ENCODE assay signal across 8 mouse cellular contexts in genomic region chr8:69919876-69920662, GRCm38 (mm10). TPM values are rescaled to one million over a fixed set of nuclear protein-coding genes. Genes with fewer than 3 reads are reported as not detected.
DNase-seq lines count a peak whose midpoint lies in the region; ATAC-seq lines count a peak whose summit lies in the region.

No protein-coding gene starts in this region.

- peaks cover 21% of the 10 kb centered on the region for H3K36me3 ChIP-seq in intestine, embryonic 16.5 days (ENCODE audit: control insufficient read depth, insufficient read depth, low read length)
- peaks cover 2% of the 10 kb centered on the region; the same call in 1 of the 2 replicates for H3K36me3 ChIP-seq in neural tube, embryonic 11.5 days (ENCODE audit: control insufficient read depth, insufficient read depth, low read length)

- H3K9ac ChIP-seq in intestine, embryonic 16.5 days (ENCODE audit: low read depth, low read length) = no peak overlapping the region
- H3K9ac ChIP-seq in neural tube, embryonic 11.5 days (ENCODE audit: low read length) = 0 out of 2 replicates have a peak overlapping the region, but pooled peaks have one; percentile 24

- no peaks in the 10 kb centered on the region for H3K9me3 ChIP-seq in intestine, embryonic 16.5 days (ENCODE audit: control insufficient read depth, low read length)
- H3K9me3 ChIP-seq in neural tube, embryonic 11.5 days (ENCODE audit: control insufficient read depth, low read length) = no peaks in the 10 kb centered on the region

- 0 out of 2 replicates have a peak overlapping the region, but pooled peaks have one; percentile 24 for H3K4me3 ChIP-seq in brown adipose tissue, adult 24 weeks (ENCODE audit: insufficient read depth, low read depth, low read length)
- H3K4me3 ChIP-seq in intestine, embryonic 16.5 days (ENCODE audit: low read length) = no peak overlapping the region
- no peak overlapping the region for H3K4me3 ChIP-seq in neural tube, embryonic 11.5 days (ENCODE audit: low read depth, low read length)

- H3K4me2 ChIP-seq in intestine, embryonic 16.5 days (ENCODE audit: low read depth, low read length) = peak overlapping the region; percentile 19; the same call in 1 of the 2 replicates
- H3K4me2 ChIP-seq in neural tube, embryonic 11.5 days (ENCODE audit: low read depth) = no peak overlapping the region

- H3K27me3 ChIP-seq in intestine, embryonic 16.5 days (replicated peaks; ENCODE audit: control insufficient read depth, insufficient read depth, low read length) = no peaks in the 10 kb centered on the region
- H3K27me3 ChIP-seq in neural tube, embryonic 11.5 days (ENCODE audit: control insufficient read depth, insufficient read depth, low read length) = no peaks in the 10 kb centered on the region

- DNase-seq in layer of hippocampus, postnatal 10 days (ENCODE audit: low spot score in 2 of 2) = peak; percentile 41 to 44
- no peak for DNase-seq in layer of hippocampus, adult 8-10 months (ENCODE audit: low spot score in 2 of 2)
- peak; percentile 98 for DNase-seq in heart, adult 11 months
- DNase-seq in lung, adult 18-20 months = peak; percentile 76
- DNase-seq in neural tube, embryonic 11.5 days (ENCODE audit: low spot score) = peak; percentile 78
- no peak for DNase-seq in testis, postnatal 14 days (ENCODE audit: low spot score)

- H3K4me1 ChIP-seq in brown adipose tissue, adult 24 weeks (ENCODE audit: control insufficient read depth, insufficient read depth, insufficient read length, low read length) = peaks cover 8% of the 10 kb centered on the region
- peaks cover 16% of the 10 kb centered on the region for H3K4me1 ChIP-seq in intestine, embryonic 16.5 days (ENCODE audit: control insufficient read depth, insufficient read depth, low read length)
- H3K4me1 ChIP-seq in neural tube, embryonic 11.5 days (ENCODE audit: control insufficient read depth, insufficient read depth, low read length) = peaks cover 11% of the 10 kb centered on the region; the same call in 1 of the 2 replicates

- WGBS in intestine, embryonic 16.5 days = 36% methylated on average over 11 of the region's 11 CpGs
- WGBS in neural tube, embryonic 11.5 days = 49% methylated on average over 11 of the region's 11 CpGs

- peak; percentile 68 for ATAC-seq in intestine, embryonic 16.5 days
- peak; percentile 78 for ATAC-seq in neural tube, embryonic 11.5 days (ENCODE audit: insufficient read depth, low FRiP score, low TSS enrichment)

- H3K27ac ChIP-seq in brown adipose tissue, adult 24 weeks (replicated peaks; ENCODE audit: low read depth, low read length) = peak overlapping the region; percentile 67
- H3K27ac ChIP-seq in intestine, embryonic 16.5 days (ENCODE audit: low read length) = peak overlapping the region; percentile 62
- peak overlapping the region; percentile 21 for H3K27ac ChIP-seq in neural tube, embryonic 11.5 days (ENCODE audit: low read depth, low read length)

RNA-seq across cellular contexts. Expression of gene Yjefn3, which starts 17.6 kb away (rescaled TPM):
- total RNA-seq in layer of hippocampus, postnatal 10 days (2021) = 10 to 100 TPM; 11.8 to 14.1 TPM
- total RNA-seq in layer of hippocampus, adult 8-10 months (2022) = 10 to 100 TPM; 19.1 to 43.7 (median 32.3) TPM
- polyA plus RNA-seq in brown adipose tissue, adult 24 weeks (2012; ENCODE audit: insufficient read depth, insufficient read length, missing spikeins) = 8.4 and 10.4 TPM in 2 replicates
- polyA plus RNA-seq in intestine, embryonic 16.5 days (2015; fragmentation: Nextera tagmentation; extraction: Ambion mirVana) = 3.2 and 3.8 TPM in 2 replicates
- polyA plus RNA-seq in neural tube, embryonic 11.5 days (2014; fragmentation: Nextera tagmentation; extraction: Ambion mirVana) = 3.7 and 5.0 TPM in 2 replicates

RNA-seq across cellular contexts. Expression of gene Ndufa13, which starts 17.7 kb away (rescaled TPM):
- total RNA-seq in layer of hippocampus, postnatal 10 days (2021) = 100 to 1,000 TPM; 137 to 147 TPM
- total RNA-seq in layer of hippocampus, adult 8-10 months (2022) = 100 to 1,000 TPM in 3 of 4 experiments, 10 to 100 TPM in 1; 95.2 to 148 (median 127) TPM
- 437 and 615 TPM in 2 replicates for polyA plus RNA-seq in brown adipose tissue, adult 24 weeks (2012; ENCODE audit: insufficient read depth, insufficient read length, missing spikeins)
- polyA plus RNA-seq in intestine, embryonic 16.5 days (2015; fragmentation: Nextera tagmentation; extraction: Ambion mirVana) = 233 and 243 TPM in 2 replicates
- polyA plus RNA-seq in neural tube, embryonic 11.5 days (2014; fragmentation: Nextera tagmentation; extraction: Ambion mirVana) = 151 and 161 TPM in 2 replicates

RNA-seq across cellular contexts. Expression of gene Tssk6, which starts 18.1 kb away (rescaled TPM):
- under 1 TPM; 0.49 to 0.62 TPM for total RNA-seq in layer of hippocampus, postnatal 10 days (2021)
- under 1 TPM in 2 of 4 experiments, not detected in 2; 0.41 to 0.47 TPM for total RNA-seq in layer of hippocampus, adult 8-10 months (2022)
- not detected in 2 replicates for polyA plus RNA-seq in brown adipose tissue, adult 24 weeks (2012; ENCODE audit: insufficient read depth, insufficient read length, missing spikeins)
- polyA plus RNA-seq in intestine, embryonic 16.5 days (2015; fragmentation: Nextera tagmentation; extraction: Ambion mirVana) = 2.8 TPM in 2 replicates
- polyA plus RNA-seq in neural tube, embryonic 11.5 days (2014; fragmentation: Nextera tagmentation; extraction: Ambion mirVana) = 4.1 and 4.8 TPM in 2 replicates

RNA-seq across cellular contexts. Expression of gene Cilp2, which starts 32.6 kb away (rescaled TPM):
- 1 to 10 TPM; 2.5 to 2.8 TPM for total RNA-seq in layer of hippocampus, postnatal 10 days (2021)
- under 1 TPM; 0.57 to 0.62 (median 0.59) TPM for total RNA-seq in layer of hippocampus, adult 8-10 months (2022)
- not detected in 2 replicates for polyA plus RNA-seq in brown adipose tissue, adult 24 weeks (2012; ENCODE audit: insufficient read depth, insufficient read length, missing spikeins)
- polyA plus RNA-seq in intestine, embryonic 16.5 days (2015; fragmentation: Nextera tagmentation; extraction: Ambion mirVana) = 0.51 and 0.53 TPM in 2 replicates
- 0.47 and 0.86 TPM in 2 replicates for polyA plus RNA-seq in neural tube, embryonic 11.5 days (2014; fragmentation: Nextera tagmentation; extraction: Ambion mirVana)

Comparison
In these comparisons a context has a peak if more than half of its experiments do, and no peak if none do; other contexts are left out.
1. DNase-seq: peak in layer of hippocampus, postnatal 10 days (2 of 2), heart, adult 11 months (single experiment), lung, adult 18-20 months (2 of 2) and neural tube, embryonic 11.5 days (single experiment); none in layer of hippocampus, adult 8-10 months (0 of 2) and testis, postnatal 14 days (single experiment).
2. Peak in every context shown above with its lines, with median percentiles within 50 percentile points of each other: H3K27ac ChIP-seq.